Mouse (Mus musculus) retina, postnatal 1 day (tissue): ENCODE measurements at regions not wholly inside any gene's neighbourhood (a gene's known extent, or its start where the extent isn't known, plus 50 kb on each side); places are given as distances from the start of the nearest gene placed in this dataset.

Experiments used
- DNase-seq: peaks from one replicate; pipeline ENCODE4 v3.0.0-alpha.2; 2012

GRCm38 (mm10) chr1:92730576-92730975, 81.9 kb upstream of the Otos start:
- DNase-seq: no peak

DNA sequence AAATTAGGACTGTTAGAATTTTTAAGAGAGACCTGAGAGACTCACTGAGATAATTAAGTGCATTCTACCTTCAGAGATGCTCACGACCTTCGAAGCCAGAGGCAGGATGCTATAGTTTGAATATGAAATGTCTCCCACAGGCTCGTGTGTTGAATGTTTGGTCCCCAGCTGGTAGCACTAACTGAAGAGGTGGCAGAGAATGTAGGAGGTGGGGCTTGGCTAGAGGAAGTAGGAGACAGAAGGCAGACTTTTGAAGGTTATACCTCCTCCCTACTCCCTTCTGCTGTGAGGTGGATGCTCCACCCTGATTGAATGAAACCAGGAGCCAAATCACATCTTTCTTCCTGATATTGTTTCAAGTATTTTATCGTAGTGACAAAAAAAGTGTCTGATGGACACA, 79.3 kb upstream of the Otos start:
- no peak for DNase-seq

GRCm38 (mm10) chr1:92727371-92727770, 78.7 kb upstream of the Otos start:
- no peak for DNase-seq

DNA sequence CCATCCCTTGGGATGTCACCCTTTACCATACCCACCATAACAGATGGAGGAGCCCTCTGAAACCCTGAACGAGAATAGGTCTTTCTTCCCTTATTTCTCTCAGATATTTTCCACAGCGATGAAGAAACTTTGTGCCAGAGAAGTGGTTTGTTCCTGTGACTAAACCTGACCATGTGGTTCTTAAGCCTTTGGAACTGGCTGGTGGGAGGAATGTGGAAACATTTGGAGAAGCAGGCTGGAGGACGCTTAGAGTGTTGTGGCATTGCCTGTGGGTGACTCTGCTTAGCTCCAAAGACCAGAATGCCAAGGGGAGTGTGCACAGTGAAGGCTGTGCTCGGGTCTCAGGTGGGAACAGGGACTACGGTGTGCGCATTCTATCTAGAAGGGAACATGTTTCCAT, 77.7 kb upstream of the Otos start:
- DNase-seq: no peak

GRCm38 (mm10) chr1:92724135-92724534, 75.5 kb upstream of the Otos start:
- DNase-seq: no peak

GRCm38 (mm10) chr1:92720567-92720966, 71.9 kb upstream of the Otos start:
- peak; percentile 39 for DNase-seq

DNA sequence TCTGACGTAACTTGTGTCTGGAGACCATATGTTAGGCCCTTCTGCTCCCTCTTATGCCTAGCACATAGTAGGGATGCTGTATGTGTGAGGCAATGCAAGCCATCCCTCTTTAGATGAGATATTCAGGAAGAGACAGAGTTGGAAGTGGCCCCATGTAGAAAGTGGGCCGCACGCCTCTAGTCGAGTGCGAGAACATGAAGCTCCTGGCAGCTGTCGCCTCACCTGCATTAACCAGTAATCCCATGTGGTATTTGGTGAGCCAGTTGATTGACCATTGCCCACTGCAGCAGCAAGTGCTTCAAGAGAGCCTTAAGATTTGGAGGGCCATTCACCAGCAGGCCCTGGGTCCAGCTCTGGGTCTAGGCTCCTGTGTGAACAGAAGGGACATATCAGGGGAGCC, 71.2 kb upstream of the Otos start:
- no peak for DNase-seq

DNA sequence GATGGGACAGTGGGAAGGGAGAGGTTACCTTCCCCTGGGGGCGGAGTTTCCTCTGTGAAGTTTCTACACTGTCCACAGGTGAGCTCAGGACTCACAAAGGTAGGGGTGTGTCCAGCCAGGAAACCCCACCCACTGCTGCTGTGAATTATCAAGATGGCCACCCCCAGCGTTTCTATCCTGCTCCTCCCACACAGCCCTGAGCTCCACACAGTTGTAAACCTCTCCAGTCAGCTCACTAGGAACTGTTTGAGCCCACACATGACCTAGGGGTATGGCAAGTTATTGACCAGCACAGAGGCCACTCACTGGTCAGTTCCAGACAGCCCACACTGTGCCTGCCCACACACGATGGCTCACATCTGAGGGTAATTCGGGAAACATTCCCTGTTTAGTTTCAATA, 69.5 kb upstream of the Otos start:
- DNase-seq: no peak

- peak; percentile 36 for DNase-seq
Observed at GRCm38 (mm10) chr1:92714725-92715324, 66.2 kb upstream of the Otos start.

GRCm38 (mm10) chr1:92712366-92712765, 63.7 kb upstream of the Otos start:
- DNase-seq: no peak

GRCm38 (mm10) chr1:92710321-92710839, 61.7 kb upstream of the Otos start:
- no peak for DNase-seq

DNA sequence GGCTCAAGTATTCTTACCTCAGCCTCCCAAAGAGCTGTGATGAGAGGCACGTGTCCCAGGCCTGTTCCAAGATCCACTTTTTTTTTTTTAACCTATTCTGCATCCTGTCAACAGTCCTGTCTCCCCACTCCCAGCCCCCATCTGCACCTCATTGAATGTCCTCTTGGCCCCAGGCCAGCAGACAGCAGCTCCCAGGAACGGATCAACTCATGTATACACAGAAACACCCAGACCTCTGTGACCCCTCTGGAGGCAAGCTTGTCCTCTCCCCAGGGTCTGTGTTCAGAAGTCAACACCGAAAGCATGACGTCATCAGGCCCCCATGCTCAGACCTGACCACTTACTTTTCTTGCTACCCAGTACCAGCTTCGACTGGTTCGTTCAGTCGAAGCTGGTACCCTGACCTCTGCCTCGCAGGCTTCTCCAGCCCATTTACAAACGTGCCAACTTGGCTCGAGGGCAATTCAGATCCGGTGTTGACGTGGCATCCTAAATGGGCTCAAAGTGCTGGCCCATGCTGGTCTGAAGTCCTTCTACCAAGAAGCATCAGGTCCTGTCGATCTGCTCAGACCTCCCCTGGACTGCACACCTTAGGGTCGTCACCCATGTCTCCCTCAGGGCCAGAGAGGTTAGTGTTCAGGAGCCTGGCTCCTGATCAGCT, 60.7 kb upstream of the Otos start:
- DNase-seq: no peak

DNA sequence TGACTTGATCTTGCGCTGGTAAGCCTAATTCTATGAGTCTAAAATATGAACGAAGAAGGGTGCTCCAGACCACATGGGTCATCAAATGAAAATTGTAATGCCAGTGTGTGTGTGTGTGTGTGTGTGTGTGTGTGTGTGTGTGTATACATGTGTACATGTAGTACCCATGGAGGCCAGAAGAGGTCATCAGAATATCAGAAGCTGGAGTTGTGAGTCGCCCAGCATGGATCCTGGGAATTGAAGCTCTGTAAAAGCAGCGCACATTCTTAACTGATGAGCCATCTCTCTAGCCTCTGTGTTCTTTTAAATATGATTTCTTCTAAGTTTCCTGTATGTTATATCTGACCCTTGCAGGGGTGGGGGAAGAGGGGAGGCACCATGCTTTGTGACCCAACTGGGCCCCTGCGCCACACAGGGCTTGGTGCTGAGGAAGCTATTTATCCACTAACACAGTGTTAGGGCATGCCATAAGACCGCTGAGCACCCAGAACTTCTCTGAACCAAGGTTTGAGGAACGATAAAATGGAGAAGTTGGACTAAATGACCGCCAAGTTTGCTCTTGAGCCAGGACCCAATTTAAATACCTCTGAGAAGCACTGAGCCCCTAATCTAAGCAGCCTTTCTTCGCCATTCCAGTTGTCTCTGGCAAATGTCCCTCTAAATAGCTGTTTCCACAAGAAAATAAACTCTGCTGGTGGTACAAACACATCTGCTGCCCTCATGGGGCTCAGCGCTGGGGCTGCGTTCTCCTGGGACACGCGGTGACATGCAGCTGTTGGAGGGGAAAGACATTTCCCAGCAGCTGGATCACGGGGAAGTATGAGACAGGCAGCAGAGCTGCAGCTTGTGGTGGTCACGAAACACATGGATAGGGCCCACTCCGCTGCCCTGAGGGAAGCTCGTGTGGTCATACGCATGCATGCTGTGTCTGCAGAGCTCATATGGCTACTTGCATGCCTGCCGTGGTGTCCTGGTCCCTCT, 59.6 kb upstream of the Otos start:
- DNase-seq: peak; percentile 33

DNA sequence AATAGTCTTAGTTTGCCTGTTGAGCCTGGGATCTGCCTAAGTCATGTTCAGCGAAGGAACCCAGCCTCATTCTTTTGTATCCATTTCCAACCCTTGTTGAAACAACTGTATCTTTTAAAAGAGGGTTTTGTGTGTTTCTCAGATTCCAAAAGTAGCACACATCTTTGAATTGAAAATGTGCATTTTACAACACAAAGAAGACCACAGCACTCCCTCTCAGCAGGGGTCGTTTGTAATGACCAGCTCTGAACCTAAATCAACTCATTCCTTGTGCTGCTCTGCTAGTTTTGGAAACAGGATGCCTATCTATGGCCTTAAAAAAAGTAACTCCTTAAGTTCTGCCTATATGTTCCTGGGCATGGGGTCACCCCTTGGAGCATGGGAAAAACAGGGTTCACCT, 58.8 kb upstream of the Otos start:
- DNase-seq: no peak

- DNase-seq: no peak
Observed at GRCm38 (mm10) chr1:92703903-92704302, 55.3 kb upstream of the Otos start.

GRCm38 (mm10) chr1:92703270-92703669, 54.6 kb upstream of the Otos start:
- no peak for DNase-seq

- DNase-seq: no peak
Observed at GRCm38 (mm10) chr1:92700107-92700506, 51.5 kb upstream of the Otos start.

- DNase-seq: peak; percentile 33
Observed at GRCm38 (mm10) chr1:92699697-92700096, 51.1 kb upstream of the Otos start.

GRCm38 (mm10) chr1:92699048-92699447, 50.4 kb upstream of the Otos start:
- DNase-seq: peak; percentile 81

GRCm38 (mm10) chr1:92698541-92698940, 49.9 kb upstream of the Otos start:
- DNase-seq: no peak
